Mouse (Mus musculus) frontal cortex, postnatal 10 days (tissue): ENCODE data around the gene Gm13941.

ENCODE experiments used
- DNase-seq, 2 experiments: peaks; one replicate each; pipeline ENCODE4 v3.0.0; 2022; ENCODE audit warnings: low spot score in 2 of 2, mixed read lengths in 1 of 2

The Gm13941 gene

GRCm38 (mm10) chr2:111105882-111106281 lies at the start of gene Gm13941:
Gm13941 (minus strand) TSS chr2:111105982.
- DNase-seq, result no peak

- DNase-seq, result no peak
Observed at GRCm38 (mm10) chr2:111152836-111153235, 47.1 kb upstream of the Gm13941 start, which contains the start of gene Gm15130. Gm15130 (minus strand) TSS chr2:111152936.

- DNase-seq, result no peak
Observed at GRCm38 (mm10) chr2:111135739-111136138, 30.0 kb upstream of the Gm13941 start.

GRCm38 (mm10) chr2:111058586-111059261 lies 47.1 kb downstream of the Gm13941 start:
- DNase-seq, result no peak
